Mouse (Mus musculus) liver, embryonic 16.5 days (tissue): Measurements from ENCODE around the gene Tmie. TPM values are rescaled to one million over a fixed set of nuclear protein-coding genes. Genes with fewer than 3 reads are reported as not detected.

Experiments
- ATAC-seq: fragments of 200-750 bp; cut with Nextera tagmentation; 2 replicates; pipeline ENCODE4 v1.8.0; 2017; ENCODE audit warnings: low read depth, mild to moderate bottlenecking, moderate number of reproducible peaks, moderate library complexity
- H3K27ac ChIP-seq: fragments of 300-500 bp; sonication (generic); 2 replicates; pipeline ENCODE4 v1.5.1; 2014; ENCODE audit warnings: mild to moderate bottlenecking, low read length
- H3K27me3 ChIP-seq: fragments of 300-500 bp; sonication (generic); 2 replicates; pipeline ENCODE4 v1.6.1; 2014; ENCODE audit warnings: low read depth, low read length, mixed read lengths; ENCODE audit not compliant: control insufficient read depth, insufficient read depth
- H3K36me3 ChIP-seq: fragments of 300-500 bp; sonication (generic); 2 replicates; pipeline ENCODE4 v1.6.1; 2014; ENCODE audit warnings: mild to moderate bottlenecking; ENCODE audit not compliant: control insufficient read depth, insufficient read depth
- H3K4me1 ChIP-seq: fragments of 300-500 bp; sonication (generic); 2 replicates; pipeline ENCODE4 v1.6.1; 2014; ENCODE audit warnings: low read depth, low read length, mixed read lengths; ENCODE audit not compliant: control insufficient read depth
- H3K4me2 ChIP-seq: fragments of 300-500 bp; sonication (generic); 2 replicates; pipeline ENCODE4 v1.6.1; 2014; ENCODE audit warnings: low read depth, low read length, mixed read lengths
- H3K4me3 ChIP-seq: fragments of 300-500 bp; sonication (generic); 2 replicates; pipeline ENCODE4 v1.5.1; 2014; ENCODE audit warnings: low read depth, mild to moderate bottlenecking, low read length
- H3K9ac ChIP-seq: fragments of 300-500 bp; sonication (generic); 2 replicates; pipeline ENCODE4 v1.6.1; 2014; ENCODE audit warnings: low read depth, low read length
- H3K9me3 ChIP-seq: fragments of 300-500 bp; sonication (generic); replicated peaks from 2 replicates; pipeline ENCODE4 v1.6.1; 2016; ENCODE audit warnings: low read length; ENCODE audit not compliant: control insufficient read depth
- WGBS: fragments of 180-500 bp; shearing (Covaris S2); extraction: QIAGEN DNeasy Blood & Tissue Kit; methylation state at CpG from one replicate; pipeline ENCODE4 v1.1.7; 2014; ENCODE audit not compliant: insufficient replicate concordance; 5-methylcytosine and 5-hydroxymethylcytosine counted together
- polyA plus RNA-seq: library from polyadenylated mRNA; unstranded; fragments of >200 nt; fragmentation: Nextera tagmentation; extraction: Ambion mirVana; gene quantifications from 2 replicates; pipeline ENCODE4 v1.2.1, GENCODE M21; 2015

The Tmie gene
- polyA plus RNA-seq, 1 experiment from 2014 or later: 2.8 TPM

- Histone ChIP-seq H3K27ac (peak within 1 kb of the TSS; percentile 55), H3K9me3 (no peaks in the 10 kb centered on the region), H3K36me3 (no peaks in the 10 kb centered on the region), H3K4me1 (peaks cover 21% of the 10 kb centered on the region), H3K9ac (peak within 1 kb of the TSS; percentile 31; the same call in 1 of the 2 replicates), H3K4me3 (peak within 1 kb of the TSS; percentile 52), H3K4me2 (peak within 1 kb of the TSS; percentile 69), H3K27me3 (no peaks in the 10 kb centered on the region)
- ATAC-seq: no peak
- WGBS: 10% methylated on average over 43 of the region's 50 CpGs
Measured at GRCm38 (mm10) chr9:110857781-110858472, 22.0 kb downstream of the Tmie start, which contains the start of gene Prss50. Gene Prss50 (plus strand): TSS chr9:110857967.

GRCm38 (mm10) chr9:110856920-110857319 is 23.0 kb downstream of the Tmie start:
- Histone ChIP-seq H3K27me3 (no peaks in the 10 kb centered on the region), H3K36me3 (no peaks in the 10 kb centered on the region), H3K4me3 (no peak overlapping the region), H3K4me2 (no peak overlapping the region), H3K4me1 (peaks cover 21% of the 10 kb centered on the region), H3K27ac (no peak overlapping the region), H3K9me3 (no peaks in the 10 kb centered on the region), H3K9ac (no peak overlapping the region)
- WGBS: 26% methylated on average over 4 of the region's 4 CpGs
- no peak for ATAC-seq

- Histone ChIP-seq H3K9ac (no peak overlapping the region), H3K4me1 (peaks cover 21% of the 10 kb centered on the region), H3K27ac (no peak overlapping the region), H3K27me3 (no peaks in the 10 kb centered on the region), H3K36me3 (no peaks in the 10 kb centered on the region), H3K4me2 (no peak overlapping the region), H3K4me3 (no peak overlapping the region), H3K9me3 (no peaks in the 10 kb centered on the region)
- WGBS: 58% methylated on average over 7 of the region's 7 CpGs
- no peak for ATAC-seq
Measured at GRCm38 (mm10) chr9:110855903-110856302, 24.0 kb downstream of the Tmie start.

- H3K4me2 ChIP-seq: no peak overlapping the region
- WGBS: 73% methylated on average over 7 of the region's 7 CpGs
- no peak overlapping the region for H3K4me3 ChIP-seq
- H3K9me3 ChIP-seq: no peaks in the 10 kb centered on the region
- H3K27me3 ChIP-seq: no peaks in the 10 kb centered on the region
- no peak for ATAC-seq
- no peak overlapping the region for H3K9ac ChIP-seq
- H3K36me3 ChIP-seq: no peaks in the 10 kb centered on the region
- H3K27ac ChIP-seq: no peak overlapping the region
- no peaks in the 10 kb centered on the region for H3K4me1 ChIP-seq
Measured at GRCm38 (mm10) chr9:110849162-110849561, 30.8 kb downstream of the Tmie start.

GRCm38 (mm10) chr9:110844206-110844605 is 35.7 kb downstream of the Tmie start, which contains the start of gene Prss46:
Gene Prss46 (plus strand): TSS chr9:110844506.
- Histone ChIP-seq H3K36me3 (no peaks in the 10 kb centered on the region), H3K27ac (no peak within 1 kb of the TSS)

GRCm38 (mm10) chr9:110841438-110841837 is 38.5 kb downstream of the Tmie start:
- no peaks in the 10 kb centered on the region for H3K36me3 ChIP-seq
- WGBS: 21% methylated on average over 2 of the region's 2 CpGs
- peak; percentile 24; the same call in 1 of the 2 replicates for ATAC-seq
- no peaks in the 10 kb centered on the region for H3K27me3 ChIP-seq
- H3K9ac ChIP-seq: no peak overlapping the region
- H3K4me3 ChIP-seq: no peak overlapping the region
- peak overlapping the region; percentile 8; the same call in 1 of the 2 replicates for H3K27ac ChIP-seq
- peaks cover 5% of the 10 kb centered on the region for H3K4me1 ChIP-seq
- no peaks in the 10 kb centered on the region for H3K9me3 ChIP-seq
- no peak overlapping the region for H3K4me2 ChIP-seq

More at GRCm38 (mm10) chr9:110844206-110844605, 35.7 kb downstream of the Tmie start, which contains the start of gene Prss46:
- Histone ChIP-seq H3K9me3 (no peaks in the 10 kb centered on the region), H3K4me1 (peaks cover 5% of the 10 kb centered on the region), H3K4me3 (no peak within 1 kb of the TSS), H3K9ac (no peak within 1 kb of the TSS), H3K27me3 (no peaks in the 10 kb centered on the region), H3K4me2 (no peak within 1 kb of the TSS)
- WGBS: 69% methylated on average over 10 of the region's 10 CpGs
- no peak for ATAC-seq

- H3K36me3 ChIP-seq: no peaks in the 10 kb centered on the region
- peaks cover 5% of the 10 kb centered on the region for H3K4me1 ChIP-seq
- no peak overlapping the region for H3K27ac ChIP-seq
- no peaks in the 10 kb centered on the region for H3K9me3 ChIP-seq
- H3K9ac ChIP-seq: no peak overlapping the region
- 63% methylated on average over 6 of the region's 6 CpGs for WGBS
- no peak overlapping the region for H3K4me3 ChIP-seq
- no peaks in the 10 kb centered on the region for H3K27me3 ChIP-seq
- no peak overlapping the region for H3K4me2 ChIP-seq
- ATAC-seq: no peak
Measured at GRCm38 (mm10) chr9:110840905-110841304, 39.0 kb downstream of the Tmie start.

- no peak overlapping the region for H3K9ac ChIP-seq
- H3K4me1 ChIP-seq: peaks cover 3% of the 10 kb centered on the region
- 35% methylated on average over 2 of the region's 2 CpGs for WGBS
- no peak overlapping the region for H3K4me2 ChIP-seq
- H3K27ac ChIP-seq: no peak overlapping the region
- H3K27me3 ChIP-seq: no peaks in the 10 kb centered on the region
- H3K36me3 ChIP-seq: no peaks in the 10 kb centered on the region
- ATAC-seq: no peak
- no peak overlapping the region for H3K4me3 ChIP-seq
- no peaks in the 10 kb centered on the region for H3K9me3 ChIP-seq
Measured at GRCm38 (mm10) chr9:110836112-110836511, 43.8 kb downstream of the Tmie start.

GRCm38 (mm10) chr9:110834961-110835360 is 45.0 kb downstream of the Tmie start:
- Histone ChIP-seq H3K27me3 (no peaks in the 10 kb centered on the region), H3K36me3 (no peaks in the 10 kb centered on the region), H3K4me3 (no peak overlapping the region), H3K4me1 (no peaks in the 10 kb centered on the region), H3K27ac (no peak overlapping the region), H3K9me3 (no peaks in the 10 kb centered on the region), H3K9ac (no peak overlapping the region), H3K4me2 (no peak overlapping the region)
- 41% methylated on average over 10 of the region's 10 CpGs for WGBS
- ATAC-seq: no peak
